Mouse (Mus musculus) hematopoietic stem cell, adult 5-6 weeks (primary cell): ENCODE data around the gene Dnajb5. TPM values are rescaled to one million over a fixed set of nuclear protein-coding genes. Genes with fewer than 3 reads are reported as not detected.

ENCODE experiments used
- ATAC-seq, 2 experiments: fragments of 125-278 bp in 1 of 2; replicated peaks in 1 of 2; 2 replicates each; pipeline ENCODE4 v1.8.0; 2016 to 2017; ENCODE audit warnings: inconsistent platforms in 2 of 2, mild to moderate bottlenecking in 2 of 2, moderate number of reproducible peaks in 2 of 2, low read depth in 1 of 2, moderate TSS enrichment in 1 of 2; ENCODE audit not compliant: low FRiP score in 2 of 2, poor library complexity in 2 of 2, severe bottlenecking in 2 of 2, insufficient read depth in 1 of 2, low TSS enrichment in 1 of 2
- total RNA-seq: library from RNA; stranded (forward); fragments of 172-1452, 232-1000 nt; gene quantifications from 2 replicates; pipeline ENCODE4 v1.2.3, GENCODE M21; 2017

The Dnajb5 gene
- total RNA-seq, result 0.65 and 1.3 TPM in 2 replicates

DNA sequence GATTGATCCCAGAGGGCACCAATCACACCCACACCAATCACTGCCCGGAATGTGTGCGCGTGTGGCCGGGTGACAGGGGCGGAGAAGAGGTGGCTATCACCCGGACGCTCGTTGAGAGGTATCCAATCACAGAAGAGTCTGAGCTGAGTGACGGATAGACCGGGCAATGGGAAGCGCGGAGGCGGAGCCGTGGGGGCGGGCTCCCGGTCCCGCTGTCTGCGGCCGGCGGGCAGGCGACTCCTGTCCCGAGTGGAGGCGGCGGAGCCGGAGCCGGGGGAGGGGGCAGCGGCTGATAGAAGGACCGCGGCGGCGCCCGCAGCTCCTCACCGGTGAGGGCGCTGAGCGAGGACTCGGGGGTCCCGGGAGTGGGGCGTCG is at the start of gene Dnajb5:
TSS of gene Dnajb5 (plus strand) at position 139 of the 376 bp plus-strand sequence.
- peak; percentile 92 to 96 for ATAC-seq

DNA sequence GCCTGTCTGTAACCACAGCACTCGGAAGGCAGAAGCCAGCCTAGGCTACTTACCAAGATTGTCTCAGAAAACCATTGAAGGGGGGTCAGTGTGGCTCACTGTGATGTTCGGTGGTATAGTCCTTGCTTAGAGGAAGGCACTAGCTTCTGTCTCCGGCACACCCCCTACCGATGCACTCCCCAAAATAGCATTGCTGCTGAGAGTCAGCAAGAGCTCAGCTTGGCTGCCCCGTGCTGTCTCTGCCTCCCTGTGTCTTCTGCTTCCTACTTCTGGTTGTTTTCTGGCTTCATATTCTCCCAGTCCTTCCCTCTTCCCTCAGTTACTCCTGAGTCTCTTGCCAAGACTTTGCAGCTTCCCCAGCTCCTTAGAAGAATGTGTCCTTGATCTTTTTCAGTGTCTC is 48.7 kb upstream of the Dnajb5 start:
- ATAC-seq, result no peak

DNA sequence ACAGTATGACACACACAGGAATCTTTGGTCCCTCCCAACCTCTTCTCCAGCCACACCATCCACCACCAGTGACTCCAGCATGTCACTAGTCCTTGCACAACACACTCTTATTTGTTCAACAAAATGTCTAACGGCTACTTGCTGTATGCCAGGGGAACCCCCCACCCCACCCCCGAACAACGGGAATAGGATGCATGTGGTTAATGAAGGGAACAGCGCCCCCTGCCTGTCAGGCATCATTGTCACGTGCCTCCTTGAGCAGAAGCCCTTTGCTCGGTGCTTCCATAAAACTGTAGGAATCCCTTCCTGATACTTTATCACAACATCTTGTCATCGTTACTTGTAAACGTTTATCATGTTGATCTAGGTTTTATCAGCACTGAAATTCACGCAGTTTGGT is 47.4 kb upstream of the Dnajb5 start:
- ATAC-seq, result peak; percentile 42 to 53; a peak in 2 of 4 replicates

DNA sequence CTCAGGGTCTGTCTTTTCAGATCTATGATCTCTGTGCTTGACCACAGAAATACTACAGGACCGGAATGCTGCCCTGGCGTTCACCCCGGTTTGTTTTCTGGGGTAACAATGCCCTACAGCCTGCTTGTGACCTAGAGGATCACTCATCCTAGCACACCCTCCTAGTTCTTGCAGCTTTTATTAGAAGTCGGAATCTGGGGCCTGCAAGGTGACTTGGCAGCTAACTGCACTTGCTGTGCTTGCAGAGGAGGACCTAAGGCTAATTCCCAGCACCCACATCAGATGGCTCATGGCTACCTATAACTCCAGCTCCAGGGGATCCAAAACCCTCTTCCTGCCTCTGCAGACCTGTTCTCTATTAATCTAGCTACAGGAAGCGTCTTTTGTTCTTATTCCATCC is 46.9 kb upstream of the Dnajb5 start:
- no peak for ATAC-seq

DNA sequence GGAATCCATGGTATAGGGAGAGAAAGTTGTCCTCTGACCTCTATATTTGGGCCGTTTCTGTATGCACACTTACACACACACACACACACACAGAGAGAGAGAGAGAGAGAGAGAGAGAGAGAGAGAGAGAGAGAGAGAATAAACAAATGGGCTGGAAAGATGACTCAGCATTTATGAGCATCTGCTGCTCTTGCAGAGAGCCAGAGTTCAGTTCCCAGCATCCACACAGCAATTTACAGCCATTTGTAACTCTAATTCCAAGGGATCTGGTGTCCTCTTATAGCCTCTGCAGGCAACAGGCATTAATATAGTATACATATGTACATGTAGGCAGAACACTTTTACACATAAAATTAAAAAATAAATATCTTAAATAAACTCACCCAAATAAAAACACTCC is 45.7 kb upstream of the Dnajb5 start:
- no peak for ATAC-seq

DNA sequence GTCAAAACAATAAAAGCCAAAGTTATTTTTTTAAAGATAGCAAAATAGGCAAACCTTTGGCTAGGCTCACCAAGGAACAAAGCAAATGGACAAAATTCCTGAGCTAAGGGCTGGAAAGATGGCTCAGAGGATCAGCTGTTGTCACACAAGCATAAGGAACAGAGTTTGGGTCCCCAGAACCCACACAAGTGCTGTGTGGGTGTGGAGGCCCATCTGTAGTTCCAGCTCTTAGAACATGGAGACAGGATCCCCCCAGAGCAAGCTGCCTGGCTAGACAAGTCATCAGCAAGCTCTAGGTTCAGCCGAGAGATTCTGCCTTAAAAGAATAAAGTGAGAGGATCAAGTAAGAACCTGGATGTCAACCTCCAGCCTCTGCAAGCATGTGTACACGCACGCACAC is 45.1 kb upstream of the Dnajb5 start:
- ATAC-seq, result no peak

DNA sequence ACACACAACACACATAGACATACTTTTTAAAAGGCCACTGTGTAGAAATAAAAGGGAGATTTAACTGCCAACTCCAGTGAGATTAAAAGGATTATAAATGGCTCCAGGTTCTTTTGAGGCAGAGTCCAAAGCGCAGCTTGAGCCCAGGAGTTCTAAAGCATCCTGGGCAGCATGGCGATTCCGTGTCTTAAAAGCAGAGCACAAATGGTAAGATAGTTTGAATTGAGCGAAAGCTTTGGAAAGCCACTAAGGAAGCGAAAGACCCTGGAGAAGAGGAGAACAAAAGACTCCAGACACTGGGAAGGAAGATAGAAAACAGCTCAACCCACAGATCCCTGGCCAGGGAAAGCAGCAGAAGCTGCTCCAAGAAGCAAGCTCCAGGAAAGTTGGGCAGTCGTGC is 44.6 kb upstream of the Dnajb5 start:
- ATAC-seq, result no peak

DNA sequence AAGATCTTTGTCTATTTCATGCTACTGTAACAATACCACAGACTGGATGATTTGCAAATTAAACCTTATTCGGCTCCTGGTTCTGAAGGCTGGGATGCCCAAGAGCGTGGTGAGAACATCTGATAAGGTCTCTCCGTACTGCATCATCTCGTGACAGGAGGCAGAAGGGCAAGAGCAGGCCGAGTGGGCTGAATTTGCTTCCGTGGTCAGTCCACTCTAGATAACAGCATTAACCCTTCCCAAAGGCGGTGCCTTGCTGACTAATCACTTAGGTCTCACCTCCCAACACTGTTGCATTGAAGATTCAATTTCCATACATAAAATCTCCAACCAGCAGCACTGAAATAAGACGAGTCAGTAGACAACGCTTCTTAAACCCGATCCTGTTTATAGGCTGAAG is 36.2 kb upstream of the Dnajb5 start:
- ATAC-seq, result no peak

DNA sequence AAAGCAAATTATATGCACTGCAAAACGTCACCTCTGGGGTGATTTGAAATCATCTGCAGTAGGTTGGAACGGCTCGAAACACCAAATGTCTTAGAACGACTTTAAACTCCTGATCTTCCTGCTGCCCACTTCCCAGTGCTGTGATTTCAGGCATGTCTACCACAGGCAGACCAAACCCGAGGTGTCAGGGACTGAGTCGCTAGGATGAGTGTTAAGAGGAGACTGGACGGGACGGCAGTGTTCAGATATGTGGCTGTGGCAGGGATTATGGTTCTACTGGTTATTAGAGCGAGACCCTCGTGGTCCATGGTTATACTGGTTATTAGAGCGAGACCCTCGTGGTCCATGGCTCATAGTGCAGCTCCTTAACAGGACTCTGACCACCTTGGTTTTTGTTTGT is 34.3 kb upstream of the Dnajb5 start:
- no peak for ATAC-seq

DNA sequence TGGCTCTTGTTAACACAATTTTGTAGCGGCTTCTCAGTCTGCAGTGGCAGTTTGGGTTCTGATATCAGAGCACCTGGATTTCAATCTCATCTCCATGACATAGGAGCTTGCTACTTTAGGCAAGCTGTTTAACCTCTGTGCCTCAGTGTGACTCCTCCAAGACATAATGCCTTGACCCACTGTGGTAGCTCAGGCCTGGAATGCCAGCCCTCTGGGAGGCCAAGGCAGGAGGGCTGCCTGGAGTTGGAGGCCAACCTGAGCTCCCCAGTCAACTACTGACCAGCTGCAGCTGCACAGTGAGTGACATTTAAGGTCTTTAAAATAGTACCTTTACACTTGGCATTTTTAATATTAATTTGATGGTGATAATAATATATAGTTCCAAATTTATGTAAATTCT is 33.6 kb upstream of the Dnajb5 start:
- no peak for ATAC-seq

DNA sequence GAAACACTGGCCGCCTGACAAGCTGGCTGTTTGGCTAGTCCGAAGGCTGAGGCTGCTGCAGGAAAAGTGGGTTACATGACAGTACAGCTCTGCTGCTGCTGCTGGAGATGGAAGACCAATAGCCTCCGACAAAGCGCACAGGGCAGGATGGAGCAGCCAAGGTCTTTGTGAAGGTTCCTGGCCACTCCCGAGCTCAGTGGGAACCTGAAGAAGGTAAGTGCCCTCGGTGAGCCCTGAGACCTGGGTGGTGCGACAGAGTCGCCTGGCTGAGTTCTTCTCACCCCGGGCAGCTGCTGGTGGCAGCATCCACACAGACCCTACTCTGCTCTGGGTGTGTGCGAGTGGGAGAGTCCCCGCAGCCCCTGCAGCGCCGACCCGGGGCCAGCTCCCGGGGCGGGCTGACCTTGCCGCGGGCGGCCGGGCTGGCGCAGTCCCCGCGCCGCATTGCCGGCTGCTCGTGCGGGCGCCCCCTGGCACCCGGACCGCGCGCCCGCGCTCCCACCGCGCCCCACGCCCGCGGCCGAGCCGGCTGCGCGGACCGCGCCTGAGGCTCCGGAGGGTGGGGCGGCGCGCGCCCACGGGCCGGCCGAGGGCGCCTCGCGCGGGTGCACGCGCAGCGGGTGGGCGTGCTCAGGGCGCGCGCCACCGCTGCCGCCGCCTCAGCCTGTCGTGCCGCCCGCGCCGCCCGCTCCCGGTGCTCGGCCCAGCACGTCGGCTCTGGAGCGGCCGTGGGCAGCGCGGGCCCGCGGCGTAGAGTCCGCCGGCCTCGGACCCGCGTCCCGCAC is 32.8 kb upstream of the Dnajb5 start, which contains the start of gene Phf24:
TSS of gene Phf24 (plus strand) at position 44 of the 785 bp plus-strand sequence.
- peak in 1 of 2 experiments; percentile 32; a peak in 1 of 4 replicates for ATAC-seq

DNA sequence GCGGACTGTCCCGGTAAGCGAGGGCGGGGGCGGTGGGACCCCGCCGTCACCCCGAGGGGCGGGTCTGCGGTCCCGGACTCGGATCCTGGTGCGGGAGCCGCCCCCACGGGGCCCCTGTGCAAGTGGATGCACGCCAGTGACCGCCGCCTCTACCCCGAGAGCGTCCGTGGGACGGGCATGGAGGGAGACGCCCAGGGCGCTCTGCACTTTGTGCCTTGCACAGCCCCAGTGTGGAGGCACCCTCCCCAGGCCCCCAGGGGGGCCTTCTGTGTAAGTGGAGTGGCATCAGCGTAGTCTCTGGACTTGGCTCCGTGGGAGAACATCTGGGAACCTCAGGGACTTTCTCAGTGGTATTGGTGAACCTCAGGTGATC is 32.2 kb upstream of the Dnajb5 start:
- ATAC-seq, result peak in 1 of 2 experiments; percentile 17; a peak in 1 of 4 replicates

DNA sequence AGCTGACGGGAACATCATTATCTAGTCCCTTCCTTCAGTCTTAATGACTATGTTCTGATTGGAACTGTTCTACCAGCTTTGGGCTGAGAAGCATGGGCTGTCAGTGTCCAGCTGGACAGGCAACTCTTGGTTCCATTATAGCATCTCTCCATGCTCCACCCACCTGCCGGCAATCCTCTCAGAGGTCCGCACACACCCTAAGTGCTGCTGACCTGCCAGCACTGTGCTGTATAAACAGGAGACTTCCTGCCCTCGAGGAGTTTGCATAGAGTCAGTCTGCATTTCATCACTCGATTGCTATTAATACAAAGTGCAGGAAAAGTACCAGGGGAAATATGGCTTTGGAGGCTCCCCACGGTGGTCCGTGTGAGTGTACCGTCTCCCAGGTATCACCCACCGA is 28.9 kb upstream of the Dnajb5 start:
- ATAC-seq, result no peak

DNA sequence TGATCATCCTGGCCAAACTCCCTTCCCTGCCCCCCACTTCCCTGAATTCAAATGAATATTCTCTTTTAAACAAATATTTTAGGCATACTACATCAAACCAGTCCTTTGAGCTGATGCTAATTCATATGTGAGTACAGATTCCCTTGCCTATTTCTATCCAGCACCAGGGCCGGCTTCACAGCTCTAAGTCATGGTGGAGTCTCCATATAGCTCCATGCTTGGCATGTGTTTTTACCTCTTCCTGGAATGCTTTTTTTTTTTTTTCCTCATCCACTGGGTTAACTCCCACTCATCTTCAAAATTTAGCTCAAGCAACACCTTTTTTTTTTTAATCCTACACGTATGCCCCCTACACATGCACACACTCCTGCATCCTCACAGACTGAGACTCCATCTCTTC is 28.1 kb upstream of the Dnajb5 start:
- no peak for ATAC-seq

DNA sequence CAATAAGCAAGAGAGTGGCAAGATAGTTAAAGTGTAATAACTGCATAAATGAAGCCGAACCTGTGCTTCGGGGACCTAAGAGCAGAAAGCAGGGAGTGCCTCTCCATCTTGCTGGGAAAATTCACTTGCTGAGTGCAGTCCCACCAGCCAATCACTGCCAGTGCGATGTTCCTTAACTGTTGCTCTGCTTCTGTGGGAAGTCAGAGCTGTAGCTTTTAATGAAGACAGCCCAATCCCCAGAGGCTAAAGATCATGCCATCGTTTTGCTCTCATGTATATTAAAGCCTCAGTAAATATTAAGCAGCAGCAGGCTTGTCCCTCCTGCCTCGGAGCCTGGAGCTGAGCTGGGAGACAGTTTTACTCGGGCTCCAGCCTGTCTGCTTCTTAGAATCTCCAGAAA is 27.6 kb upstream of the Dnajb5 start:
- no peak for ATAC-seq

DNA sequence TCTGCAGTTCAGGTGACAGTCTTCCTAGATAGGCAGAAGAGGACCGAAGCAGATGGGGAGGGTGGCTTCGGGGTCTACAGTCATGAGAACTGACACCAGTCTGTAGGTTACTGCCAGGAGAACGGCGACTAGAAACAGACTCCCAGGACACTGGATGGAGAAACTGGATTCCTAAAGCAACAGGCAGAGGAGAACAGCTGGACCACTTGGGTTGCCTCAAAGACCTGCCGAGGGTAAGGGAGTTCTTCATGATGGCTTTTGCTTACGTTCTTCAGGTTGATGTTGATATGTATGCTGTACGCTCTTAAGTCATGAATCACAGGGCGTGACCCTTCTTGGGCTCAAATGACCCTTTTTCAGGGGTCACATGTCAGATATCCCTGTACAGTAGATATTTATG is 27.2 kb upstream of the Dnajb5 start:
- no peak for ATAC-seq

DNA sequence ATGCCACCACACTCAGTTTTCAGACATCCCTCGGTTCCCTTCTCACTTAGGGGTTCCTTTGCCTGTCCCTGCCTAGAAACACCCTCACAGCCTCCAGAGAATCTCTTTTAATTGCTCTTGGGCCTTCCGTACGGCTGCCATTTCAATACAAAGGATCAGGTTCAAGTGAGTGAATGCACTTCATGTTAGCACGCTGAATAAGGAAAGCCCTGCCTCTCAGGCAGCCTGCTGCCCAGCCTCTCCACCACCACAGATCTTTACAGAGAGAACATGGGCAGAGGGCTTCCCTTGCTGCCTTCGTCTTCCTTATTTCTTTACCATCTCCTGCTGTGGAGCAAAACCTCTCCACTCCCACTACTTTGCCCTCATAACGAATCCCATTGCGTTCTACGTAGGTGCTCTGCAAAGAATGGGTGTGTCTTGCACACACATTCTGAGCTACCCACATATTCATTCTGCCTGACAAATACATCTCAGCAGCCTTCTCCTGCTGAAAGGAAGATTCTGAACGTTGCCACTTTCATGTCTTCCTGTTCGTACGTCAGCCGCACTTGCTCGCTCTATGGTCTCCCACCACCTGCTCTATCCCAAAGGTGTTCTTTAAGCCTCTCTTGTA is 25.4 kb upstream of the Dnajb5 start:
- ATAC-seq, result no peak

DNA sequence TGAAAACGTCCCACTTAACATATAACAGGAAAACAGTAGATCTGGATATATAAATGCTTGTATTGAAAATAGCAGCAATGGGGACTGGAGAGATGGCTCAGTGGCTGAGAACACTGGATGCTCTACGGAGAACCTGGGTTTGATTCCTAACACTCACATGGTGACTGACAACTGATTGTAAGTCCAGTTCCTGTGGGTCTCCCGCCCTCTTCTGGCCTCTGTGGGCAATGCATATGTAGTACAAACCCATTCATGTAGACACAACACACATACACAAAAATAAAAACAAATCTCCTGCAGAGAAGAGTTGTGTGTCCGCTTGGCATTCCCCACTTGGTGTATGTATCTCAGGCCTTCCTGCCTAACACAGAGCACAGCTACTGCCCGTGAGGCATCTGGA is 21.4 kb upstream of the Dnajb5 start:
- ATAC-seq, result no peak

DNA sequence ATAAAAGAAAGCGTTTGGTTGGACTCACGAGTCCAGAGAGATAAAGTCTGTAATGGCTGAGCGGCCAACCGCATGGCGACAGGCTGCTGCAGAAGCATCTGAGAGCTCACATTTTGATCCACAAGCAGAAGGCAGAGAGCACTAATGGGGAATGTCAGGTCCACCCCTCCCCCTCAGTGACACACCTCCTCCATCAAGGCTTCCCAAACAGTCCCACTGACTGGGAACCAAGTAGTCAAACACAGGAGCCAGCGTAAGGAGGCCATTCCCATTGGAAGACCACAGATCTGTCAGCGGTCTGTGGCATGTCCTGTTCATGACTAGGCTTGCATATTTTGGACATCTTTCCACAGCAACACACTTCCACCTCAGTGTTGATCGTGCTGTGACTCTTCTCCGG is 20.7 kb upstream of the Dnajb5 start:
- ATAC-seq, result no peak
